Mouse (Mus musculus): ENCODE data around the gene Mitd1. TPM values are rescaled to one million over a fixed set of nuclear protein-coding genes. Genes with fewer than 3 reads are reported as not detected.

Gene Mitd1
- polyA plus RNA-seq, 1 experiment = 20.0 TPM

DNA sequence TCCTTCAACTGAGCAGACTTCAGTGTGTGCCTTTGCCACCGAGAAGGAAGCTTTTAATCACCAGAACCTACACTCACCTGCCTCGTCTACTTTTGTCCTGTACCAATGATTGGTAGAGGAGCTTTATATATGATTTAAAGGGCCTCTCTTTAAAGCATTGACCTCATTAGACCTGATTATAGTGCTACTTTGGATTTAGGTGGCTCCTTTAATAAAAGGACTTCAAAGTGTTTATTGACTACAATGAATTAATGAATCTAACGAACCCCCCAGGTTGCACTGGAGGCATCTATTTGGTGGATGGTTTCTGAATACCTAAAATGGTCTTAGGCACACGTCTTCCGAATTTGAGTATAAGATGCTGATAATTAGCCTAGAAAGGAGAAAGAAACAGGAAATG lies 26.2 kb upstream of the Mitd1 start, which contains the start of gene Lyg2:
TSS of gene Lyg2 (minus strand) at position 101 of the 400 bp plus-strand sequence.
- 83% methylated on average over 5 of the region's 5 CpGs for WGBS
- H3K4me3 ChIP-seq (ENCODE audit: control insufficient read depth, insufficient read depth, low read length) = no peak within 1 kb of the TSS

GRCm38 (mm10) chr1:37912751-37913150 lies 22.5 kb upstream of the Mitd1 start:
- TF ChIP-seq CTCF (IDR thresholded peaks at IDR 0.05; ENCODE audit: borderline replicate concordance, control insufficient read depth, extremely low read depth, insufficient read depth, low read length, poor library complexity) (no peak), POLR2A (IDR thresholded peaks at IDR 0.05; ENCODE audit: control insufficient read depth, extremely low read depth, insufficient read depth, low read length, poor library complexity) (no peak)
- Histone ChIP-seq H3K27ac (ENCODE audit: control insufficient read depth, insufficient read depth, low read length) (no peak overlapping the region), H3K4me3 (ENCODE audit: control insufficient read depth, insufficient read depth, low read length) (no peak overlapping the region), H3K36me3 (ENCODE audit: control insufficient read depth, insufficient read depth, low read length) (no peaks in the 10 kb centered on the region), H3K27me3 (ENCODE audit: control insufficient read depth, insufficient read depth, low read length) (no peaks in the 10 kb centered on the region), H3K4me1 (replicated peaks; ENCODE audit: control insufficient read depth, insufficient read depth, low read length) (no peaks in the 10 kb centered on the region)
- 93% methylated on average over 2 of the region's 2 CpGs for WGBS
- no peak for DNase-seq

More for the DNA sequence above, 26.2 kb upstream of the Mitd1 start, which contains the start of gene Lyg2:
- H3K27ac ChIP-seq (ENCODE audit: control insufficient read depth, insufficient read depth, low read length) = no peak within 1 kb of the TSS
- TF ChIP-seq CTCF (IDR thresholded peaks at IDR 0.05; ENCODE audit: borderline replicate concordance, control insufficient read depth, extremely low read depth, insufficient read depth, low read length, poor library complexity) = no peak
- no peak for TF ChIP-seq POLR2A (IDR thresholded peaks at IDR 0.05; ENCODE audit: control insufficient read depth, extremely low read depth, insufficient read depth, low read length, poor library complexity)
- no peaks in the 10 kb centered on the region for H3K4me1 ChIP-seq (replicated peaks; ENCODE audit: control insufficient read depth, insufficient read depth, low read length)
- DNase-seq = no peak
- no peaks in the 10 kb centered on the region for H3K36me3 ChIP-seq (ENCODE audit: control insufficient read depth, insufficient read depth, low read length)
- no peaks in the 10 kb centered on the region for H3K27me3 ChIP-seq (ENCODE audit: control insufficient read depth, insufficient read depth, low read length)

DNA sequence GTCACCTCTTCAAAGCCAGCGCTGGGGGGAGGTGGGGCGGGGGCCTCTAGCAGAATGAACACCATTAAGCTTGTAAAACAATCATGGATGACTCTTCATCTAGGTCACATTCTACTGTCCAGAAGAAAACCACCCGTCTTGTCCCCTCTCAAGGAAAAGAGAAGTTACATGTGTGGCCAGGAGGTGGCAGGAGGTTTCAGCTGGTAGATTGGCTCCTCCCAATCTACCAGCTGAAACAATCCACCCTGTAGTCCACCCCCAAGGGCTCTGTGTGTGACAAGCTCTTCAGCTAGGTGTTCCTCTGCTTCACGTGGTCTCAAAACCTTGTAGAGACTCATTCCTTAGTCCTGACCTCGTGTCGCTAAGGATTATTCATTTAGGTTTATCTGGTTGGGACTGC lies 13.0 kb upstream of the Mitd1 start:
- no peaks in the 10 kb centered on the region for H3K4me1 ChIP-seq (replicated peaks; ENCODE audit: control insufficient read depth, insufficient read depth, low read length)
- H3K4me3 ChIP-seq (ENCODE audit: control insufficient read depth, insufficient read depth, low read length) = no peak overlapping the region
- peaks cover 12% of the 10 kb centered on the region for H3K36me3 ChIP-seq (ENCODE audit: control insufficient read depth, insufficient read depth, low read length)
- WGBS = 28% methylated on average over 6 of the region's 6 CpGs
- H3K27me3 ChIP-seq (ENCODE audit: control insufficient read depth, insufficient read depth, low read length) = no peaks in the 10 kb centered on the region
- no peak for DNase-seq
- no peak overlapping the region for H3K27ac ChIP-seq (ENCODE audit: control insufficient read depth, insufficient read depth, low read length)
- TF ChIP-seq CTCF (IDR thresholded peaks at IDR 0.05; ENCODE audit: borderline replicate concordance, control insufficient read depth, extremely low read depth, insufficient read depth, low read length, poor library complexity) (no peak), POLR2A (IDR thresholded peaks at IDR 0.05; ENCODE audit: control insufficient read depth, extremely low read depth, insufficient read depth, low read length, poor library complexity) (no peak)

DNA sequence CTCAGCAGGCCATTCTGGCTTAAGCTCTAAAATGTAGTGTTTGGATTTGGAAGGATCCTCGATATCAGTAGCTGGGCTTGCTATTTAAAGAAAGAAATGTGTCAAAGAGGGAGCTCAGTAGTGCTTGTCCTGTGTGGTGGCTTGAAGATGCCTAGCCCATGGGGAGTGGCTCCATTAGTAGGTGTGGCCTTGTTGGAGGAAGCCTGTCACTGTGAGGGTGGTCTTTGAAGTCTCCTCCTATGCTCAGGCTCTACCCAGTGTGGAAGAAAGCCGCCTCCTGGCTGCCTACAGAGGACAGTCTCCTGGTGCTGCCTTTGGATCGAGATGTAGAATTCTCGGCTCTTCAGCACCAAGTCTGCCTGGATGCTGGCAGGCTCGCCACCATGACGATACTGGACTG lies 10.1 kb upstream of the Mitd1 start:
- Histone ChIP-seq H3K27ac (ENCODE audit: control insufficient read depth, insufficient read depth, low read length) (no peak overlapping the region), H3K36me3 (ENCODE audit: control insufficient read depth, insufficient read depth, low read length) (peaks cover 35% of the 10 kb centered on the region), H3K4me3 (ENCODE audit: control insufficient read depth, insufficient read depth, low read length) (no peak overlapping the region), H3K27me3 (ENCODE audit: control insufficient read depth, insufficient read depth, low read length) (no peaks in the 10 kb centered on the region), H3K4me1 (replicated peaks; ENCODE audit: control insufficient read depth, insufficient read depth, low read length) (no peaks in the 10 kb centered on the region)
- 93% methylated on average over 6 of the region's 6 CpGs for WGBS
- TF ChIP-seq CTCF (IDR thresholded peaks at IDR 0.05; ENCODE audit: borderline replicate concordance, control insufficient read depth, extremely low read depth, insufficient read depth, low read length, poor library complexity) (no peak), POLR2A (IDR thresholded peaks at IDR 0.05; ENCODE audit: control insufficient read depth, extremely low read depth, insufficient read depth, low read length, poor library complexity) (no peak)
- no peak for DNase-seq

DNA sequence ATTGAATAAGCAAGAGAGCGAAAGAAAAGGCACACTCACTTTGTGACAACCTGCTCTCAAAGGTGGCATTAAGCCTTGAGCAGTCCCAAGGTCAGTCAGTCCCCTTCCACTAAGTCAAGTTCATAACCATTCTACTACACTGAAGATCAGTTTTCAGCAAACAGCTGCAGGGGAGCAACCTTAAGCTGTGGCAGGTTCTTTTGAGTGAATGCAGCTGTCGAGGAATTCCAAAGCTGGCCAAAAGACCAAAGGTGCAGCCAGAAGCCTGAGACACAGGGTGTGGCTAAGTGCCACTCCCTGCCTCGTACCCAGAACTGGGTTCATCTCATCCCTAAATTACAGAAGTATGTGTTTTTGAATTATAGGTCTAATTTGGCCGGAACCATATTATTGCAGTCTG lies 9.6 kb upstream of the Mitd1 start:
- Histone ChIP-seq H3K4me3 (ENCODE audit: control insufficient read depth, insufficient read depth, low read length) (no peak overlapping the region), H3K27ac (ENCODE audit: control insufficient read depth, insufficient read depth, low read length) (no peak overlapping the region), H3K27me3 (ENCODE audit: control insufficient read depth, insufficient read depth, low read length) (no peaks in the 10 kb centered on the region), H3K4me1 (replicated peaks; ENCODE audit: control insufficient read depth, insufficient read depth, low read length) (no peaks in the 10 kb centered on the region), H3K36me3 (ENCODE audit: control insufficient read depth, insufficient read depth, low read length) (peaks cover 38% of the 10 kb centered on the region)
- no peak for DNase-seq
- no peak for TF ChIP-seq CTCF (IDR thresholded peaks at IDR 0.05; ENCODE audit: borderline replicate concordance, control insufficient read depth, extremely low read depth, insufficient read depth, low read length, poor library complexity)
- TF ChIP-seq POLR2A (IDR thresholded peaks at IDR 0.05; ENCODE audit: control insufficient read depth, extremely low read depth, insufficient read depth, low read length, poor library complexity) = no peak
- WGBS = 94% methylated on average over 4 of the region's 4 CpGs

- no peak overlapping the region for H3K4me3 ChIP-seq (ENCODE audit: control insufficient read depth, insufficient read depth, low read length)
- H3K27me3 ChIP-seq (ENCODE audit: control insufficient read depth, insufficient read depth, low read length) = no peaks in the 10 kb centered on the region
- no peak overlapping the region for H3K27ac ChIP-seq (ENCODE audit: control insufficient read depth, insufficient read depth, low read length)
- H3K4me1 ChIP-seq (replicated peaks; ENCODE audit: control insufficient read depth, insufficient read depth, low read length) = no peaks in the 10 kb centered on the region
- TF ChIP-seq POLR2A (IDR thresholded peaks at IDR 0.05; ENCODE audit: control insufficient read depth, extremely low read depth, insufficient read depth, low read length, poor library complexity) = no peak
- TF ChIP-seq CTCF (IDR thresholded peaks at IDR 0.05; ENCODE audit: borderline replicate concordance, control insufficient read depth, extremely low read depth, insufficient read depth, low read length, poor library complexity) = no peak
- H3K36me3 ChIP-seq (ENCODE audit: control insufficient read depth, insufficient read depth, low read length) = peaks cover 42% of the 10 kb centered on the region
- DNase-seq = no peak
Observed at GRCm38 (mm10) chr1:37894606-37895005, 4.4 kb upstream of the Mitd1 start.

GRCm38 (mm10) chr1:37891400-37891799 lies 1.2 kb upstream of the Mitd1 start:
- no peak overlapping the region for H3K27ac ChIP-seq (ENCODE audit: control insufficient read depth, insufficient read depth, low read length)
- WGBS = 54% methylated on average over 3 of the region's 3 CpGs
- DNase-seq = no peak
- no peak for TF ChIP-seq POLR2A (IDR thresholded peaks at IDR 0.05; ENCODE audit: control insufficient read depth, extremely low read depth, insufficient read depth, low read length, poor library complexity)
- peaks cover 3% of the 10 kb centered on the region for H3K4me1 ChIP-seq (replicated peaks; ENCODE audit: control insufficient read depth, insufficient read depth, low read length)
- H3K4me3 ChIP-seq (ENCODE audit: control insufficient read depth, insufficient read depth, low read length) = no peak overlapping the region
- H3K27me3 ChIP-seq (ENCODE audit: control insufficient read depth, insufficient read depth, low read length) = no peaks in the 10 kb centered on the region
- peaks cover 17% of the 10 kb centered on the region for H3K36me3 ChIP-seq (ENCODE audit: control insufficient read depth, insufficient read depth, low read length)

Data from thymus, adult 2 months (tissue).